Mouse (Mus musculus) gastrocnemius, adult 8-10 months (tissue): ENCODE measurements around the gene Lamb3. TPM values are rescaled to one million over a fixed set of nuclear protein-coding genes. Genes with fewer than 3 reads are reported as not detected.

Experiments used
- DNase-seq, 2 experiments: peaks; one replicate each; pipeline ENCODE4 v3.0.0; 2022; ENCODE audit warnings: low spot score in 2 of 2
- total RNA-seq, 4 experiments: library from RNA; stranded (reverse); gene quantifications; 2 replicates each; pipeline ENCODE4 v1.2.4; 2022

Gene Lamb3
- total RNA-seq, 4 experiments from 2014 or later = 2.1 to 5.0 (median 2.5) TPM

- peak; percentile 44 to 58 for DNase-seq
Observed at GRCm38 (mm10) chr1:193336122-193337017, 128.9 kb downstream of the Lamb3 start.

GRCm38 (mm10) chr1:193337018-193337321, 129.5 kb downstream of the Lamb3 start:
- DNase-seq = no peak

GRCm38 (mm10) chr1:193337787-193338310, 130.3 kb downstream of the Lamb3 start:
- DNase-seq = no peak

- DNase-seq = no peak
Observed at GRCm38 (mm10) chr1:193338363-193338995, 131.0 kb downstream of the Lamb3 start.

- DNase-seq = no peak
Observed at GRCm38 (mm10) chr1:193342198-193342946, 134.9 kb downstream of the Lamb3 start.

GRCm38 (mm10) chr1:193343853-193344252, 136.4 kb downstream of the Lamb3 start:
- no peak for DNase-seq

GRCm38 (mm10) chr1:193344976-193345375, 137.5 kb downstream of the Lamb3 start:
- DNase-seq = no peak

GRCm38 (mm10) chr1:193346908-193347307, 139.4 kb downstream of the Lamb3 start:
- no peak for DNase-seq

GRCm38 (mm10) chr1:193348261-193348962, 140.9 kb downstream of the Lamb3 start:
- DNase-seq = no peak

- DNase-seq = no peak
Observed at GRCm38 (mm10) chr1:193349702-193350545, 142.4 kb downstream of the Lamb3 start.

GRCm38 (mm10) chr1:193350546-193350801, 143.0 kb downstream of the Lamb3 start:
- DNase-seq = no peak

GRCm38 (mm10) chr1:193351583-193351982, 144.1 kb downstream of the Lamb3 start:
- DNase-seq = no peak

- no peak for DNase-seq
Observed at GRCm38 (mm10) chr1:193359199-193359598, 151.7 kb downstream of the Lamb3 start.

- no peak for DNase-seq
Observed at GRCm38 (mm10) chr1:193361181-193361580, 153.7 kb downstream of the Lamb3 start.

GRCm38 (mm10) chr1:193362078-193362477, 154.6 kb downstream of the Lamb3 start:
- no peak for DNase-seq

- peak in 1 of 2 experiments; percentile 22 for DNase-seq
Observed at GRCm38 (mm10) chr1:193363801-193364231, 156.3 kb downstream of the Lamb3 start.

GRCm38 (mm10) chr1:193368055-193368454, 160.6 kb downstream of the Lamb3 start:
- no peak for DNase-seq

- DNase-seq = no peak
Observed at GRCm38 (mm10) chr1:193369091-193369490, 161.6 kb downstream of the Lamb3 start.

GRCm38 (mm10) chr1:193370096-193370495, 162.6 kb downstream of the Lamb3 start, which contains the start of gene Camk1g:
Gene Camk1g (minus strand): TSS chr1:193370298.
- no peak for DNase-seq

- DNase-seq = no peak
Observed at GRCm38 (mm10) chr1:193373906-193374413, 166.5 kb downstream of the Lamb3 start.
